Mouse (Mus musculus): ENCODE measurements at regions not wholly inside any gene's neighbourhood (a gene's known extent, or its start where the extent isn't known, plus 50 kb on each side); places are given as distances from the start of the nearest gene placed in this dataset.
A peak's percentile ranks its signal among the peaks of the same experiment; 100 is the strongest.
"Not testable (repeated sequence)": the region's sequence is repeated elsewhere in the genome, so short reads cannot be mapped to it uniquely, and the experiment has no call there.

DNA sequence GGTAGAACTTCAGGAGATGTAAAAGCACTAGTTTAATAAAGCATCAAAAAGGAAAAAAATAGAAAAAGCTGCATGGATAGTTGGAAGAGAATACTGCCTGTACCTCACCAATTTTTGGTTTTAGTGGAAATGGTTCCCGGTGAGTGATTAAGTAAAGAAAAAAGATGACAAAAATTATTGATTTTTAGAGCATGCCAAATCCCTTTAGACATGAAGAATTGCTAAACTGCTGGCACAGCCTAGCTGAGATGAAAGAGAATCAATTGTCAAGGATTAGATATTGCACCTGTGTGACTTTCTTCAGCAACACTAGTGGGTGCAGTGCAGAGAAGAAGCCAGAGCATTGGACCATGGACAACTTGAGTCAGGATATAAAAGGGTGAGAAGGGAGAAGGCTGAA is 348.7 kb upstream of the Cpeb2 start:
- no peak for DNase-seq (ENCODE audit: low spot score)

GRCm38 (mm10) chr5:42891890-42892289 is 341.1 kb upstream of the Cpeb2 start:
- no peak for DNase-seq (ENCODE audit: low spot score)

DNA sequence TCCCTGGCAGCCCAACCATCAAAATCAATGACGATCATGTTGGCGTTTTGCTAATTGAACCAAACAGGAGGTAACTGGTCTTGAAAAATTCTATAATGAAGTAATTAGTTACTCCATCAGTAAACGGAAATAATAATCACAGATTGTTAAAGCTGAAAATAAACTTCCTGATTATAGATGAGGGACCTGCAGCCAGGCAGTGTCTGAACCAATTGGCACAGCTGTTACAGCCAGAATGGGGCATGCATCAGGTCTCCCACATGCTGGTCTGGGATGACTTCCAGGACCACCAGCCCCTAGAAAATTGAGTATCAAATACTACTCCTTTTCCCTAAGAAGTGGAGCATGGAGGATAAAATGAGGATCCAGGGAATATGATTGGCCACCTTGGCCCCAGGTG is 326.8 kb upstream of the Cpeb2 start:
- no peak for DNase-seq (ENCODE audit: low spot score)

DNA sequence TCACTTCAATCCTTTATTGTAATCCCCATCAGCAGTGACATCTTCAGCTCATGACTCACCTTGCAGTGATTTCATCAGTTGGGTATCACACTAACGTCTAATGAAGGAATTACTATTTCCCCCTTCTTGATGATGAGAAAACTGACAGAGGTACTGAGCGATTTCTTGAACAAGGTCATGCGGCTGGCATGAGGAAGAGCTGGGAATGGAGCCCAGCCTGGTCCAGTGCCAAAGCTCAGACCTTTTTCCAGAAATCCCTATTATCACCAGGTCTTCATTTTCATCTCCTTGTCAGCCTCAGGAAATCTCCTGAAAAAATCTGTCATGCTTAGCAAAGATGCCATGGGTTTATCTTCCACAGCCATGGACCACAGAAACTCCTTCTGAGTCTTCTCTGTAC is 313.6 kb upstream of the Cpeb2 start:
- DNase-seq (ENCODE audit: low spot score), result no peak

DNA sequence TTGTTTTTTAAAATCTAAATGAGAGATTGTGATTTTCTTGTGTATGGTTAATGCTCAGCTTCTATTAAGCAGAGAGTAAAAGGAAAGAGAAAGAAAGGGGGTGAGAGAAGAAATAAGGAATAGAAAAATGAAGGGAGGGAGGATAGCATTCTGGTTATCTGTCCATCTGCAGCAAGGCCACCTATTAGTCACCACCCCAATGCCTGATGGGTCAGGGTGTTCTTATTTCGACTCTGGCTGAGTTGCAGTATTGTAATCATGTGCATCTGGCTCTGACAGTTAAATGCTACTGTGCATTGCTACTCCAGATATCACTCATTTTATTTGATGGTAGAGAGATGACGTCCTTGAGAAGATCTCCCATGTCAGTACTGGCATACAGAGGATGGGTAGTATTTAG is 300.9 kb upstream of the Cpeb2 start:
- no peak for DNase-seq (ENCODE audit: low spot score)

- no peak for DNase-seq (ENCODE audit: low spot score)
Measured at GRCm38 (mm10) chr5:42959296-42959862, 273.6 kb upstream of the Cpeb2 start.

- DNase-seq (ENCODE audit: low spot score), result not testable (repeated sequence)
Measured at GRCm38 (mm10) chr5:42966952-42967351, 266.0 kb upstream of the Cpeb2 start.

DNA sequence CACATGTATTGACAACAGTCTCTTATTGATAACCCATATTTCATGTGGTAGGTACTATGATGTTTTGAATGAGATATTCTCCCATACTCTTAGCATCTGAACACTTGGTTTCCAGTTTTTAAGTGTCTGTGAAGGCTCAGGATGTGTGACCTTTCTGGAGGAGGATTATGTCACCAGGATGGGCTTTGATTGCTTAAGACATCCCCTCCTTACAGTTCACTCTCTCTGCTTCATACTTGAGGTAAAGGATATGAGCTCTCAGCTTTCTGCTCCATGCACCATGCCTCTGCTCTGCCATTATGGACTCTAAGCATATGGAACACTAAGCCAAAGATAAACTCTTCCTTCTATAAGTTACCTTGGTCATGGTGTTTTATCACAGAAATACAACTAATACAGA is 263.8 kb upstream of the Cpeb2 start:
- DNase-seq (ENCODE audit: low spot score), result no peak

- DNase-seq (ENCODE audit: low spot score), result no peak
Measured at GRCm38 (mm10) chr5:42969621-42970020, 263.3 kb upstream of the Cpeb2 start.

- no peak for DNase-seq (ENCODE audit: low spot score)
Measured at GRCm38 (mm10) chr5:42977108-42977507, 255.9 kb upstream of the Cpeb2 start.

- DNase-seq (ENCODE audit: low spot score), result no peak
Measured at GRCm38 (mm10) chr5:42980946-42981650, 251.9 kb upstream of the Cpeb2 start.

GRCm38 (mm10) chr5:42986203-42986602 is 246.8 kb upstream of the Cpeb2 start:
- no peak for DNase-seq (ENCODE audit: low spot score)

- no peak for DNase-seq (ENCODE audit: low spot score)
Measured at GRCm38 (mm10) chr5:42987710-42988466, 245.1 kb upstream of the Cpeb2 start.

GRCm38 (mm10) chr5:42989287-42989686 is 243.7 kb upstream of the Cpeb2 start:
- no peak for DNase-seq (ENCODE audit: low spot score)

DNA sequence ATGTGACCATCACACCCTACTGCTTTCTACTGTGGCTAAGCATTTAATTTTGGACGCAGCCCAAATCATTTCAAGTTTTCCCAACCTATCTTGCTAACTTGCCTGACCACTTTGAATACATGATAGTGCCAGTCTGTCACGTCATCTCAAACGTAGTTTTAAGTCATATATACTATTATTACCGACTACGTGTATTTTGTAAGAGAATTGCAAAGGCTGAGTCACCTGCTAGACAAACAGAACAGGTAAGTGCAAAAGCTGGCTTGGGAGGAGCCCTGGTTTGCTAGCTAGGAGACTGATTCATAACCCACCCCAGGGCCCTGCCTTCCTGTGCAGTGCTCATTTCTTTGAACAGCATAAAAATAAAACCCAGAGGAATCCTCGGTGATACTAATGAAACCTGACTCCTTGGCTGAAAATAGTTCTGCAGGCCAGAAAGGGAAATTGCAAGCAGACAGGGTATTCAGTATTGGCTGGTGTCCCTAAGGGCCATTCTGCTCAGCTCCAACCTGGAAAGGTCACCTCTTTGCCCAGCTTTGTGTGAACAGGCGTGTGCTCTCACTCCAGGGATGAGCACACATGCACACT is 208.9 kb upstream of the Cpeb2 start:
- no peak for DNase-seq (ENCODE audit: low spot score)

DNA sequence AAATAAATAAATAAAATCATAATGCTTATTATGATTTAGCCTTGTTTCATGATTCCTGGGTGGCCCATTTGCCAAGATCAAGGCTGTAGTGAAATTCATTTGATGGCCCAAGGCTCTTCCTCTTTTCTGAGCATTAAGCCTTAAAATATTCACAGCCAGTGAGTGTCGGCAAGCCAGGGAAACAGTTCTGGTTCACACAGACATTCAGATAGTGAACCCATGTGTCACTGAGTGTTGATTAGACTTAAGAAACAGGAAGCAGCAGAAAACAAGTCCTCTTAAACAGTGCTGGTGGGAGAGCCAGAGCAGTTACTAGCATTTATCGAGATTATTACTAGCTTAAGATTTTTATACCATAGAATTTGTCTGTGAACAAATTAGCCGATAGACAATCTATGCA is 201.7 kb upstream of the Cpeb2 start:
- no peak for DNase-seq (ENCODE audit: low spot score)

DNA sequence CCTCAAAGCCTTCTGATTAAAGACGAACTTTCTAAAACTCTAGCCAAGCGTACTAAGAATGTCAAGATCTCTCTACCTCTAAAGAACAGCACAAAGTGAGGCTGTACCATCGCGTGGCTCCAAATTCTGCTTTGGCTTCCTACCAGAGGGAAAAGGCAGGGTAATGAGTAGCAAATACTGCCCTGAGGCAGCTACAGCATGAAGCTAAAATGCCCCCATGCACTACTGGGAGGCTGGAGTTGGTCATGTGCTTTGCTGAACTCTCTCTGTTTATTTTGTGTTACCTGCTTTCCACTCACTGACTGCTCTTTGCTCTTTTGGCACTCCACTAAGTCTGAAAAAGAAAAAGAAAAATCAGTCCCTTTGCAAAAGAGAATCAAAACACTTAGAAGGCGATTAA is 201.1 kb upstream of the Cpeb2 start:
- peak; percentile 68 for DNase-seq (ENCODE audit: low spot score)

- no peak for DNase-seq (ENCODE audit: low spot score)
Measured at GRCm38 (mm10) chr5:43034421-43034820, 198.5 kb upstream of the Cpeb2 start.

GRCm38 (mm10) chr5:43037592-43037991 is 195.4 kb upstream of the Cpeb2 start:
- no peak for DNase-seq (ENCODE audit: low spot score)

DNA sequence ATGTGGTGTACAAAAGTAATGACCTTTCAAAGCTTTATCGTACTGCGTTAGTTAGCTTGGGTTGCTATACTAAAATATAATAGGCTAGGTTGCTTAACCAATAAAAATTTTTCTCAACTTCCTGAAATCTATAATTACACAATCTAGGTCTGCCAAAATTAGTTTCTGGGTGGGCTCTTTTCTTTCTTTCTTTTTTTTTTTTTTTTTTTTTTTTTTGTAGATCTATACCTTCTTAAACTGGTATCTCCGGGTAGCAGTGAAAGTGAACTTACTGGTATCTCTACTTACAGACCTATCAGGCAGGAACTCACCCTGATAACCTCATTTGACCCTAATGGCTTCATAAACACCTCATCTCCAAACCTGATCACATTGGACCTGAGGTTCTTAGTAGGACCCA is 193.4 kb upstream of the Cpeb2 start:
- DNase-seq (ENCODE audit: low spot score), result no peak

DNA sequence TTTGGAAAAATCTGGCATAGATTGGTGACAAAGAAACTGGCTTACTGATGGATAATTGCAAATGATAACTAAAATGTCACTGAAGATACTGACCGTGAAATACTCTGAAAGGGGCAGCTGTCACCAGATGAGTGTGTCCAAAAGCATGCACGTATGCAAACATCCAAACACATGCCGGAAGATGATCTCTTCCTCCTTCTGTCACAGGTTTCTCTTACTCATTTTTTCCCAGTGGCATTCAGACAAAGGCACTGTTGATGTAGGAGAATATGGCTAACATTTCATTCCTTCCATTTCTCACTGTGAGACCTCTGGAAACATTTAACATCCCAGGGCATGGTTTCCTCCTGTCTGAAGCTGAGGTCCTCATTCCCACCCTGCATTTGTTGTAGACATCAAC is 190.4 kb upstream of the Cpeb2 start:
- no peak for DNase-seq (ENCODE audit: low spot score)

- no peak for DNase-seq (ENCODE audit: low spot score)
Measured at GRCm38 (mm10) chr5:43045860-43046259, 187.1 kb upstream of the Cpeb2 start.

GRCm38 (mm10) chr5:43047316-43047715 is 185.7 kb upstream of the Cpeb2 start:
- no peak for DNase-seq (ENCODE audit: low spot score)

Data from yolk sac, embryonic 10.5 days (tissue).